Mouse (Mus musculus) yolk sac, embryonic 10.5 days (tissue): ENCODE results near the gene Dxo.
"Not testable (repeated sequence)": the region's sequence is repeated elsewhere in the genome, so short reads cannot be mapped to it uniquely, and the experiment has no call there.

Experiments
- DNase-seq: peaks from one replicate; pipeline ENCODE4 v3.0.0-alpha.2; 2017; ENCODE audit warnings: low spot score

The Dxo gene

DNA sequence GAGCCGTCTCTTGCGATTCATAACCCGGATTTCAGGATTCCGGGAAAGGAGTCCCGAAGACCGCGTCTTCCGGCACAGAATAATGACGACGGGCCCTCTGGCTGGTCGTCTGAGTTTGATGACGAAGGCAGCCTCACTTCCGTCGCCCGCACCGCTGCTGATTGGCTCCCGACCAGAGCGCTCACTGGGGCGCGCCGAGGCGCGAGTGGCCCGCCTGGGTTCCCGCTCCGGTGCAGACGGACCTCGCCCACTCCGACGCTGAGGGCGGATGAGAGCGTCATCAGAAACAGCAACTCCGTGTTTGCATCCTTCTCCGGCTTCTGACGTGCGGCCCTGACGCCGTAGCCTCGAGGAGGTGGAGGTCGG lies at the start of gene Dxo, which contains the start of gene Stk19:
TSS of gene Dxo (plus strand) at position 164 of the 366 bp plus-strand sequence.
TSS of gene Stk19 (minus strand) at position 90 of the 366 bp plus-strand sequence.
- peak; percentile 96 for DNase-seq

DNA sequence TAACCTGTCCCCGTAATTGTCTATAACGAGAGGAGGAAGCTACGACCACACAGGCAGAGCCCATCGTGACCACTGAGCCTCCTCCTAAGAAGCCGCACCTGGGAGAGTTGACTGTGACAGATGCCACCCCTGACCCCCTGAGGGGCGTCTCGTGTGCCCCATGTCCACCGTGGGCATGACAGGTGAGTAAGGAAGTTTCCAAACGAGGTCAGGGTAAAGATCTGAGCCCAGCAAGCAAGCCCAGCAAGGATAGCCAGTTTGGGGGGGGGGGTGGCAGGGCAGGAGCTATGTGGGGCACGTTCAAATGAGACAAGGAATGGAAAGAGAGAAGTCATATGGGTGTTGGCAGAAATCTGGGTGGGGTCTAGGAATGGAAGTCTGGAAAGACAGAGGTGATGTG lies 41.8 kb upstream of the Dxo start:
- DNase-seq: no peak

DNA sequence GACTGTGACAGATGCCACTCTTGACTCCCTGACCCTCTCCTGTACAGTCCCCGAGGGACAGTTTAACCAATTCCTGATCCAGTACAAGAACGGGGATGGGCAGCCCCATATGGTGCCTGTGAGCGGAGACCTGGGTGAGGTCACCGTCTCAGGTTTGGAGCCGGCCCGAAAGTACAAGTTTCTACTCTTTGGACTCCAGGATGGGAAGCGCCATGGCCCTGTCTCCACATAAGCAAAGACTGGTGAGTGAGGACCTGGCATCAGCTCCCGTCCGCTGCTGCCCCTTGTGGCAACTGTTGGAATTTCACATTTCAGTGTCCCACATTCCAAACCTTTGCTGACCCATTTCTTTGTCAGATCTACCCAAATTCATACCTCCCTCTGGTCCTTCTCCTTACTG lies 41.2 kb upstream of the Dxo start:
- DNase-seq: no peak

DNA sequence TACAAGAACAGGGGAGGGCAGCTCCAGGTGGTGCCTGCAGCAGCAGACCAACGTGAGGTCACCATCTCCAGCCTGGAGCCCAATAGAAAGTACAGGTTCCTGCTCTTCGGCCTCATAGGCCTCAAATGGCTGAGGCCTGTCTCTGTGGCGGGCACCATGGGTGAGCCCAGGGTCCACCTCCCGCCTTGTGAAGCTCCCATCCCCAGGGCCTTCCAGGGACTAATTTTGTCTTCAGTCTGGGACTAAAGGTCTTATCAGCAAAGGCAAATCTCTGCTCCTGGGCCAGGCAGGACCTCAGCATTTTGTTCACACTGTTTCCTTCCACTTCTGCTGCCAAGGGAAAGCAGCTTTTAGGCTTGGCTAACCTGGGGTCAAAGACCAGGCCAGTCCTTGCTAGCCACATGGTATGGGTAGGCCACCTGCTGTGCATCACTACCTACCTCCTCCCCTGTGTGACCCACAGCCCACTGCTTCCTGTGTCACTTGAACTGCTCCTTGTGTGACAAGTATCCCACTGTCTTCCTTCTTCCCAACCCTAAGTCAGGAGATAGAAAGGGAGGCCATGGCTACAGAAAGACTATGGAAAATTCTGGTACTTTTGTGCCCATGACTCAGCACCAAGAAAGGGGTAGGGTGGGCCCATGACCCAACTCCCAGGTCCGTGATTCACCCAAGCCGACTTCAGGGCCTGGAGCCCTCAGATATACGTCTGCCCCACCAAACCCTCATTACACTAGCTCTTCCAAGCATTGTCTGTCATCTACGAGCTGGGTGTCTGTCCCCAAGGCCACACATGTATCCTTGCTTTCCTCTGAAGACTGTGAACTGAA lies 40.3 kb upstream of the Dxo start:
- no peak for DNase-seq

DNA sequence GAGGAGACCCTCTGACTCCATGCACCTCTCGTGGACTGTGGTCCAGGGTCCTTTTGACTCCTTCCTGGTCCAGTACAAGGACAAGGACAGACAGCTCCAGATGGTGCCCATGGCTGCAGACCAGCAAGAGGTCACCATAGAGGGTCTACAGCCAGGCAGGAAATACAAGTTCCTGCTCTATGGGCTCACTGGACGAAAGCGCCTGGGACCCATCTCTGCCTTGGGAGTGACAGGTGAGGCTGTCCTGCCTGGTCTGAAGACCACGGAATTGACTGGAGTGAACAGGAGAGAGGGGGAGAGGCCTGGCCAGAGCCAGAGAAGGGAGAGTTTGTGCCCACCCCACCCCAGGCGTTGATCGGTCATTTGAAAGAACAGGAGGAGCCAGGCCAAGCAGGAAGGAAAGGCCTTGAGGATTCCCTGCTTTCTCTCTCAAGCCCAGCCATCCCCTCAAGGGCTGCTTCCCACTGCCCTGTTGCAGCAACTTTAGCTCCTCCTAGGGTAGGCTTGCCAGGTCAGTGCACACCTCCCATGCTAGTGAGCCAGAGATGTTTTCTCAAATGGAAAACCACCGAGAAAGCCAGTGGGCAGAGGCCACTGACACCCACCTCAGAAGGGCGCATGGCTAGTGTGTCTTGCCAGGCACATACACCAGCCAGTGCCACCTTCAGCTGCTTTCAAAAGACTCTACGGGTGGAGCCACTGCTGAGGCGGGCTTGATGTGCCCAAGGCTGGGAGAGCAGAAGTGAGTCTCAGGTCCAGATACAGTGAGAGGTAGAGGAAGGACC lies 39.4 kb upstream of the Dxo start:
- not testable (repeated sequence) for DNase-seq

DNA sequence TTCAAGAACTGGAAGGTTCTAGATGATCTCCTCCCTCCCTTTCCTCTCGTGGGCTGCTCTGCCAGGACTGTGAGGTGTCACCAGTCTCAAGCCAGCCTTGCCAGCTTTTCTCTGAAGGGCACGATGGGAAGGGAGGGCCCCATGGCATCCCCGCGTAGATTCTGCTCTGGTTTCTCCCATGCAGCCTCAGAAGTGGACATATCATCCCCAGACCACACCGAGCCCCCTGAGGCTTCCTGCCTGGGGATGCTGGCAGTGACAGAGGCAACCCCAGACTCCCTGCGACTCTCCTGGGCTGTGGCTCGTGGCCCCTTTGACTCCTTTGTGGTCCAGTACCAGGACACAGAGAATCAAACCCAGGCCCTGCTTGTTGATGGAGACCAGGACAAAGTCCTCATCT lies 38.7 kb upstream of the Dxo start:
- not testable (repeated sequence) for DNase-seq

DNA sequence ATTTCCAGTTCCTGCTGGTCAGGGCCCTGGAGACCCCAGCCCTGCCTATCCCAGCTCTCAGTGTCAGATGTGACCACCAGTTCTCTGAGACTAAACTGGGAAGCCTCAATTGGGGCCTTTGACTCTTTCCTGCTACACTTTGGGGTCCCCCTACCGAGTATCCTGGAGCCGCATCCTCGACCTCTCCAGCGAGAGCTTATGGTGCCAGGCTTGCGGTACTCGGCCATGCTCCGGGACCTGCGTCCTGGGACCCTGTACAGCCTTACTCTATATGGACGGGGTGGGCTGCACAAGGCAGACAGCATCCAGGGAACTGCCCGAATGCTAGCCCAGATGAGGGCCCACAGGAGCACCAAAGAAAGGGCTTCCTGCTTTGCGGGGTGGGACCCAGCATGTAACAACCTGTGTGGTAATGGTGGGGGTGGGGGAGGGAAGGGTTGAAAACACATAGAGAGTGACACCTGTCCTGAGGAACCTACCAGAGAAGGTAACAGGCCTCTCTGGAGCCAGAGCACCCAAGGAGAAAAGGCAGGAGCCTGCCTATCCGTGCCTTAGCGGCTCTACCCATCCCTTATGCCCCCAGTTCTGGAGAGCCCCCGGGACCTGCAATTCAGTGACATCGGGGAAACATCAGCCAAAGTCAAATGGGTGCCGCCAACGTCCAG lies 37.8 kb upstream of the Dxo start:
- no peak for DNase-seq

DNA sequence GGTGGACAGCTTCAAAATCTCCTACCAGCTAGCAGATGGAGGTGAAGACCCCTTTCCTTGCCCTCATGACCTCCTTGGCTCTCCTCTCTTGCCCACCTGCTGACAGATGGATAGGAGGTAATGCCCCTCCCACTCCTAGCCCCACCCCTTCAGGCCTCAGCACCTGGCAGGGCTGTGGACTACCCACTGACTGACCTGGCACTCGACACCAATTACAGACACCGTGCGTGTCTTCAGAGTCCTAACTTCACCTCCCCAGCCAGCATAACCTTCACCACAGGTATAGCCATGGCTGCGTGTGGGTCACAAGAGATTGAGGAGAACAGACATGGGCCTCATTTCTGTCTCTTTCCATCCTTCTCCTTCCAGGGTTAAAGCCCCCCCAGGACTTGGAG lies 37.3 kb upstream of the Dxo start:
- no peak for DNase-seq

DNA sequence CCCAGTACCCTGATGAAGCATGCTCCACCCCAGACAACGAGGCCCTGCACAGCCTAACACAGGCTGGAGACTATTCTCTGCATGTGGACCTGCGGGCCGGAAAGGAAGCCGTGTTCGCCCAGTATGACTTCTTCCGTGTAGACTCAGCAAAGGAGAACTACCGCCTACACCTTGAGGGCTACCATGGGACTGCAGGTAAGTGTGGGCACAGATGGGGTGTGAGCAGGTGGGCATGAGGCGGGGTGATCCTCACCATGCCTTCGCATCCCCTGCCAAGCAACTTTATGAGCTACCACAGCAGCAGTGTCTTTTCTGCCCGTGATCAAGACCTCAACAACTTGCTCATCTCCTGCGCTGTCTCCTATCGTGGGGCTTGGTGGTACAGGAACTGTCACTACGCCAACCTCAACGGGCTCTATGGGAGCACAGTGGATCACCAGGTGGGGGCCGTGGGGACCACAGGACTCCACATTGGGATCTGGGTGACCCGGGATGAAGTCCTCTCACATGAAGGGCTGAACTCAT lies 36.0 kb upstream of the Dxo start:
- DNase-seq: not testable (repeated sequence)

DNA sequence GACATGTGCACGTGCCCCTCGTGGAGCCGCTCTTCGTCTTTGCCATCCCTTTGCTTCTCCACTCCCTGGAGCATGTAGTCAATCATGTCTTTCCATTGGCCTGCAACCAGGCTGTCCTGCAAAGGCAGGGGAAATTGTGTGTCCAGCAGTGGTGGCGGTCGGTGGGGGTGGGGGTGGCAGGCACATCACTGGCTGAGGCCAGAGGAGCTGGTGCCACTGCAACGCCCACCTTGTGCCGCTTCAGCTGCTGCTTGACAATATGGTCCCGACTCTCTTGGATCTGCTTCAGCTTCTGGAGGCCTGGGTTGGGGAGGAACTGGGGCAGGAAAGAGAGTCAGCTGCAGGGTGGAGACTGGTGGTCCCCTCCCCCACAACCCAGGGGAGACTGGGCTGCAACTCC lies 34.1 kb upstream of the Dxo start:
- not testable (repeated sequence) for DNase-seq

DNA sequence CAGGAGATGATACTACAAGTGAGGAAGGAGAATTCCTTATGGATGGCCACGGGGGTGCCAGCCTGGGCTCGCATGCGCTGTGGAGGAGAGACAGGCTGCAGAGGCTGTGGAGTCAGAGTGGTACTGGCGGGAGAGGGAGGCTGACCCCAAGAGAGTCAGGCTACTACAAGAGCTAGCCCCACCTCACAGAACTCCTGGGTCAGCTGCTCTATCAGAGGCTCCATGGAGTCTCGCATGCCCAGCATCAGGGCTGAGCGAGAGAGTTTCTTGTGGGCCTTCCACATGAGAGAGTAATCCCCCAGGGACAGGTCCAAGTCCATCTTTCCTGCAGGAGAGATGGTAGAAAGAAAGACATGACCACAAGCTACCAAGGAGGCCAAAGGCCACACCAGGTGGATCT lies 33.5 kb upstream of the Dxo start:
- not testable (repeated sequence) for DNase-seq

DNA sequence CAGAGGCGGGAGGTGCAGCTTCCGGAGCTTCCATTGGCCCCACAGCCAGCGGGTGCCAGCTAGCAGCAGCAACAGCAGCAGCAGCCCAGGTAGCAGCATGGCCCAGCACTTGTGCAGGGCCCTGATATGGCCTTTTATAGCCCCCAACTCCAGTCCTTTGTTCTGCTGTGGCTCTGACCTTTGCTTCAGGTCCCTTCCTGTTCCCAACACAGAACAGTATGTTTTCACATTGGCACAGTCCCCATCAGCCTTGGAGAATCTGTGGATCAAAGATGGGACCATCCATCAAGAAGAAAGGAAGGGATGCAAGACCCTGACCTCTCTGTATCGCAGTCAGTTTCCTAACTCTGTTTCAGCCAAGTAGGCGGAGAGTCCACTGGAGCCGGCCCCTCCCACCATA lies 32.5 kb upstream of the Dxo start, which contains the start of gene Cyp21a1:
TSS of gene Cyp21a1 (minus strand) at position 261 of the 400 bp plus-strand sequence.
- not testable (repeated sequence) for DNase-seq

DNA sequence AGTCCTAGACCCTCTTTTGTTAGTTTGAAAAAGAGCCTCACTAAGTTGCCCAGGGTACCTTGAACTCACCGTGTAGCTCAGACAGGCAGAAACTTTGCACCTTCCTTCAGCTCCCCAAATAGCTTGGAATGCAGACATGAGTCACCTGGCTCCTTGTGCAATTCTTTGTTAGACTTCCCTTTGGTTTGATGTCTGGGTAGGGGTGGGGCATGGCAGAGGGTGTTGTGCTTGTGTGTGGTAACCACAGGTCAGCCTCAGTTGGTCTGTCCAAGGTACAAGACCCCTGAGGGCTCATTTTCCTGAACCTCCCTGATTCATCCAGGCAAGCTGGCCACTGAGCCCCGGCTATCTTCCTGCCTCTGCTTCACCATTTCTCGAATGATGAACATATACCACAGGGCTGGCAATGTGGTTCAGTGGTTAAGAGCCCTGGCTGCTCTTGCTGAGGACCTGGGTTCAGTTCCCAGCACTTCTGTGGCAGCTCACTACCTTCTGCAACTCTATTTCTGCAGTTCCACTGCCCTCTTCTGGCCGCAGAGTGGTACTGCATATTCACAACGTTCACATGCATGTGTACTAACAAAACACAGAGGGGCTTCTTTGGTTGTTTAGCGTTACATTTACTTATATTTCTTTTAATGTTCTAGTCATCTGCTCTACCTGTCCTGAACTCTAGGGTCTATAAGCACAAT lies 31.8 kb upstream of the Dxo start:
- DNase-seq: peak; percentile 16

DNA sequence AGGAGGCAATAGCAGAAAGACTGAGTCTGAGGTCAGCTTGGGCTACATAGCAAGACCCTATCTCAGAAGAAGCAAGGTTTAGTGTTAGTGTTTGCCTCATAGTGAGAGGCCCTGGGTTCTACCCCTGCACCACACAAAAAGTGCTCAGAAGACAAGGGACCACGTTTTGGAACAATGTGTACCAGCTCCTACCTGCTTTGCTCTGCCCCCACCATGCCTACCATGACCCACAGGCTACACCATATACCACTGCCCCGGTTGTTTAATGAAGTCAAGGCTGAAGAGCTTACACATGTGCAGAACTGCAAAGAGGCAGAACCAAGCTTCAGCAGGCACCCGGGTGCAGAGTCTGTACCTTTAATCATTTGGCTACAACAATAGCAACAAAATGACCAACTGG lies 29.6 kb upstream of the Dxo start:
- no peak for DNase-seq

DNA sequence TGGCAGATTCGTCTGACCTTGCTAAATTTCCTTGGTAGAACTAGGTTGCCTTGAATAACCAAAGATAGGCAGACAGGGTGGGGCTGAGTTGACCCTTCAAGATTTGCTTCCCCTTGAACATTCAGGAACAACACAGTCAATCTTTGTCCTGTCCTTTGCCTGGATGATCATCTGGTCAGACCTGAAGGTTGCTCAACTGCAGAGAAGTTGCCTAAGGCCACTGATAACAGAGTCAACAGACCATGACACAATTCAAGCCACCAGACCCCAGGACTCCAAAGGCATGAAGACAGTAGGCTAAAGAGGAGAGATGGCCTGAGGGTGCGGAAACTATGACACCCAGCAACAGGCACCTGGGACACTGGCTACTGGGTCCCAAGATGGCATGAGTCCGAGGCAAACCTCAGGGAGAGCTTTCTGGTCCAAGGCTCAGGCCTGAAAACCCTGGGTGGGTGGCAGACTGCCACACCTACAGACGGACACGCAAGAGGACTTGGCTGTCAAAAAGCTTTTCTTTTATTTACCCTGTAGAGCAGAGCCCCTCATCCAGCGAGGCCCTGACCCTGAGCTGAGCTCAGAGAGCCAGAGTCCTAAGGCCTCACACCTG lies 28.1 kb upstream of the Dxo start:
- peak; percentile 74 for DNase-seq

DNA sequence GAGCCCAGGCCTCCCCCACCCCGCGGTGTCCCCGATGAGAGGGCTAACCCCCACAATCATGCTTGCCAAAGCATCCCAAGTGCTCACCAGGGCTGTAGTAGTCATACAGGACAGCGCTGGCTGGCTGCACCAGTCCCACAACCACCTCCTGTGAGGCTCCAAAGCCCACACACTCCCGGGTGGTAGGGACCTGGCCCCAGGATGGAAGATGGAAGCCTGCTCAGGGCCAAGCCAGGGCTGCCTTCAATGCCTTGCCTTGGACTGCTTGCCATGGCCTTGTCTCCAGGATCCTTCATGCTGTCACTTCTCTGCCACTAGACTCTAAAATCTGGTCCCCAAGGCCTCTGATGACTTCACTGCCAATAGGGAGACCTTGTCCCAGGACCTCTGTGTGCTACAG lies 26.4 kb upstream of the Dxo start:
- not testable (repeated sequence) for DNase-seq

DNA sequence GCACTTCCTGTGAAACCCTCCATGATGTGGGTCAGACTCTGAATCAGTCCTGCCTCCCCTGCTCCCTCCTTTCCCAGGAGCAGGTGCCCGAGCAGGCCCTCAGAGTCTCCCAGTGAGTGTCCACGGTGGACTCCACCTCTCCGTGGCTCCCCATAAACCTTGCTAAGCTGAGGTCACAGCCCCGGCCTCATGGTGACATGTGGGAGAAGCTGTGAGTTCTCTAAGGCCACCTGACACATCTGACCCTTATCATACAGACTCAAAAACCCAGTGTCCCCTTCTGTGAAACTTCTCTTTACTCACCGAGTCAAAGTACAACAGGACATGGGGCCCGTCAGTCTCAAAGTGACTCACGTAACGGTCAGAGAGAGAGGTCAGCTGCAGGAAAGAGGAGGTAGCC lies 26.0 kb upstream of the Dxo start:
- DNase-seq: not testable (repeated sequence)

DNA sequence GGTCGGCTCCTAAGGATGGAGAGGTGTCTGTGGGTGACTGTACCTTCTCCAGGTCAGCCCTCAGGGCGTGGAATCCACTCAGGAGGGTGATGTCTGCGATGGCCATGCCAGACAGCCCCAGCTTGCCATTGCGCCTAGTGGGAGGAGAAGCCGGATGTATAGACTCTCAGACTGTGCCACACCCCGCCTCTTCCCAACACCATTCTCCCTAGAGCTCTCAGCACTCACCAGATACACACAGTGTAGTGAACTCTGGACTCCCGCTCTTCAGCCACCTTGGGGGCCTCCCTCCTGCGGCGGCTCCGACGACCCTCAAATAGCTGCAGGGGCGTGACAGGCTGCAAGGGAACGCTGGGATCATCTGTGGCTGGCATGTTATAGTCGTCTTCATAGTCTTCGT lies 25.5 kb upstream of the Dxo start:
- peak; percentile 50 for DNase-seq

DNA sequence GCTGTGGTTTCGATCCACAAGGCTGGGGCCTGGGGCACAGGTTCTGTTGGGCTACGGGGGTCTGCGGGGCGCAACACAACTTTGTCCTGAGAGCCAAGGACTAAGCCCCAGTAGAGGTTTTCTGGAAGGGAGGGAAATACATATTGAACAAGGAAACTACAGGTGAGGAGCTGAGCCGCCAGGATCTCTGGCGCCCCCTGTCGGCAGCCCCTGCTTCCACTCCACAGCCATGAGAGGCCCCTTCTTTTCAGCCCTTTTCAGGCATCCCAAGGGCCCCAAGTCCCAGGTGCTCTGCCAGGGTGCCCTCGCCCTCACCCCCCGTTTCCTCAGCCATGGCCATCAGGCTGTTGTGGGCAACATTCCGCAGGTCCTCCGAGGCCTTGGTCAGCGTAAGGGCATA lies 23.1 kb upstream of the Dxo start:
- DNase-seq: not testable (repeated sequence)

DNA sequence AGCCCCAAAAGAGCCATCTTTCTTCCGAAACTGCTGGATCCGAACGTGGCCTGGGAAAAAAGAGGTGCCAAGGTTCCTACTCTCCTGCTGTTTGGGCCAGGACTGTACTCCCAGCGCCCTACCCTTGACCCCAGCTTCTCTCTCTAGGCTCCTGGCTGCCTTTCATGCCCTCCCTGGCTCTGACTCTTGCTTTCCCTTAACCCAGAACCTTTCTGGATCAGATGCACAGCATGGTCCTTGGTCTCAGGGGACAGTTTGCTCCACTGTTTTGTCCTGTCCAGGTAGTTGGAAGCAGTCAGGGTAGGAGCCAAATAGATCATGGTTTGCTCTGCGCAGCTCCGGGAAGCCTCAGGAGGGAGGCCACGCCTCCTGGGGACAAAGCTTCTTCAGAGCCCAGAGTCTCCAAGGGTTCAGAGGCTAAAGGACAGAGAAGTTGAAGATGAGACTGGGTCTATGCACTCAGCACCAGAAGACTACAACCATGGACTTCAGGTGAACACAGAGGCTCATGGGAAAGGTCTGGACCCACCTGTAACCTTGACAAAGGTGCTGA lies 21.9 kb upstream of the Dxo start:
- no peak for DNase-seq

DNA sequence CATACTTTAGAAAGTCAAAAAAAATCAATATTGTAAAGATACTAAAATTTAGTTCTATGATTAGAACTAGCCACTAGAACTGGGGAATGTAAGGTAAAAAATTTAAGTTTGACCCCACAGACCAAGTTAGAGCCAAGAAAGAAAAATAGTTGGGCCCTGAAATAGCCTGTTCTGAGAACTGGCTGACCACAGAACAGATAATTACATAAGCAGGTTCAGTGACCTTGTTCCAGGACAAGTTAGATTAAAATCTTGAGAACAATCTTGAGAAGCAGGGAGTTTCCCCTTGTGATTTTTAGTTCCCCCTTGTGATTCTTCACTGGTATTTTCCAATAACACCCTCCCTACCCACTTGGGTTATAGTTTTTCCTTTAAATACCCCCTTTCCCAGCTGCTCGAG lies 6.0 kb upstream of the Dxo start:
- DNase-seq: not testable (repeated sequence)
